Mouse (Mus musculus) duodenum, adult 2 months (tissue): ENCODE data around the gene A630073D07Rik. TPM values are rescaled to one million over a fixed set of nuclear protein-coding genes. Genes with fewer than 3 reads are reported as not detected.

Experiments used
- polyA plus RNA-seq: library from polyadenylated mRNA; depleted of rRNA; stranded (reverse); fragments of >200 nt; gene quantifications from 2 replicates; pipeline ENCODE4 v1.2.3, GENCODE M21; 2012; ENCODE audit warnings: low replicate concordance; rRNA removed

Gene A630073D07Rik
- not detected in 2 replicates for polyA plus RNA-seq

GRCm38 (mm10) chr6:132651426-132651825, at the start of gene A630073D07Rik:
Gene A630073D07Rik (minus strand): TSS chr6:132651526.

GRCm38 (mm10) chr6:132700907-132701306, 49.6 kb upstream of the A630073D07Rik start, which contains the start of gene Tas2r121:
Gene Tas2r121 (minus strand): TSS chr6:132701007.

DNA sequence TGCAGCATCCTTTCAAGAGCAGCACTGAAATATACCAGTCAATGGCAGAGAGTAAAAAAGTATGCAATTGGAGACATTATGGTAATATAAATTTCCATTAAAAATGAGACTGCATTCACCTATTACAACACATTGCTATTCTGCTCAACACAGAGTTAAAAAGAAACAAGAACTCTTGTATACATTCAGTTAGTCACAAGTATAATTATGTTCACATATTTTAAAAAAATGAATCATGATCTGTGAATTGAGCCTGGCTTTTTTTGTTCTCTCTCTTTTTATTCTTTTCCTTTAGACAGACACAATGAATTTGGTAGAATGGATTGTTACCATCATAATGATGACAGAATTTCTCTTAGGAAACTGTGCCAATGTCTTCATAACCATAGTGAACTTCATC, 5.3 kb upstream of the A630073D07Rik start, which contains the start of gene Tas2r120:
Tas2r120 (plus strand) TSS at position 301 of the 400 bp plus-strand sequence.

GRCm38 (mm10) chr6:132595613-132596012, 55.7 kb downstream of the A630073D07Rik start, which contains the start of gene Prp2:
Gene Prp2 (plus strand): TSS chr6:132595913.

Other genes starting within 250 kb of the A630073D07Rik start
- gene Prh1, start 81.7 kb downstream of the A630073D07Rik start, polyA plus RNA-seq = not detected in 2 replicates
- not detected in 2 replicates for gene Prp2, start 55.6 kb downstream of the A630073D07Rik start, polyA plus RNA-seq
- gene Tas2r120, start 5.4 kb upstream of the A630073D07Rik start, polyA plus RNA-seq = not detected in 2 replicates
- gene Tas2r121, start 49.5 kb upstream of the A630073D07Rik start, polyA plus RNA-seq = not detected in 2 replicates
- gene Tas2r122, start 60.4 kb upstream of the A630073D07Rik start, polyA plus RNA-seq = not detected in 2 replicates
- not detected in 2 replicates for gene Tas2r115, start 86.5 kb upstream of the A630073D07Rik start, polyA plus RNA-seq
- gene Tas2r124, start 103.2 kb upstream of the A630073D07Rik start, polyA plus RNA-seq = not detected in 2 replicates
- gene Tas2r102, start 110.6 kb upstream of the A630073D07Rik start, polyA plus RNA-seq = not detected in 2 replicates
- gene Tas2r136, start 126.6 kb upstream of the A630073D07Rik start, polyA plus RNA-seq = not detected in 2 replicates
- not detected in 2 replicates for gene Tas2r117, start 151.3 kb upstream of the A630073D07Rik start, polyA plus RNA-seq
- not detected in 2 replicates for gene Tas2r123, start 195.6 kb upstream of the A630073D07Rik start, polyA plus RNA-seq
- not detected in 2 replicates for gene Tas2r116, start 203.9 kb upstream of the A630073D07Rik start, polyA plus RNA-seq
- gene Tas2r110, start 216.5 kb upstream of the A630073D07Rik start, polyA plus RNA-seq = not detected in 2 replicates
- not detected in 2 replicates for gene Tas2r113, start 241.5 kb upstream of the A630073D07Rik start, polyA plus RNA-seq